Mouse (Mus musculus) testis, postnatal 10 days (tissue): ENCODE data around the gene Ces1a.

Experiments
- DNase-seq: peaks from one replicate; pipeline ENCODE4 v3.0.0; 2021; ENCODE audit warnings: low spot score

Gene Ces1a

DNA sequence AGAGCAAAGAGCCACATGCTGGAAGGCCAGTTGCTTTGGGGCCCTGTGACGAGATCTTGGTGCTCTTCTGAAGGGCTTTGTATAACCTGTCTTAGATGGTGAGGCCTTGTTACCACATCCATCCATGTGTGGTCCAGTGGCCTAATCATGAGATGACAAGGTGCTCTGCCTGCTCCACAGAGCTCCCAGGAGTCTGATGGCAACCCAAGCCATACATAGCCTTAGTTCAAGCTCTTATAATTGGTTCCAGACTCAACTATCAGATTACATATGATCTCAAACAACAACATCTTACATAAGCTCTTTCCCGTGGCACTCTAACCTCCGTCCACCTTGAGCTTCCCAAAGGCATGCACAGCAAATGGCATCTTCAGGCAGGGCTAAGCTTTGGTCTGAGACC, at the start of gene Ces1a:
TSS of gene Ces1a (minus strand) at position 101 of the 400 bp plus-strand sequence.
- no peak for DNase-seq

DNA sequence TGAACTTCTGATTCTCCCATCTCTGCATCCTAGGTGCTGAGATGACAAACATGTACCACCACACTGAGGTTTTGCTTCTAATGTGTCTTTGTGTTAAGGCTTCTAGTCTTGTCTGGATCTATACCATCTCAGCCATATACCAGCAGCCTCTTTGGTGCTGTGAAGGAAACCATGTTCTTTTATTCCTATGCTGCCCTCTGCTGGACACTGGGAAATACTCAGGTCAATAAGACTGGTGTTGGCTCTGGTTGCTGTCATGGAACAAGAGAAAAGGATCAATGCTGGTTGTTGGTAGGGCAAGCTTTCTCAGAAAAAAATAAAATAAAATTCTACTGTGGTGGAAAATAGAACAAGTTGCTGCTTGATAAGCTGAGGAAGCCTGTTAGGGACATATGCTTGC, 47.4 kb upstream of the Ces1a start:
- DNase-seq, result no peak

DNA sequence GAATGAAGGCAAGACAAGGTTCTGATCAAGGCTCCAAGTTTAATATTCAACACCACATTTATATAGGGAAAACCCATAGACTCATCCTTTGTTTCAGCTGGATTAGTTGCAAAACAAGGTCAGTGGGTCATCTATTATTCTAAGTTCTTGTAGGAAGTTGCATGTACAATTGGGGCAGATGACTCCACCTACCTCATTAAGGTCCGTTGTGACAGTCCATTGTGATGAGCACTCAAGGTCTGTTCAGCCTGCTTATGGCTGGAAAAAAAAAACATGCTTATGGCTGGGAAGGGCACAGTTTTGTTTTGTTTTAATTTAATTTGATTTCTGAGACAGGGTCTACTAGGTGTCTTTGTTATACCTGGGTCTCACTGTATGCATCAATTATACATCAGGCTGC, 43.3 kb upstream of the Ces1a start:
- DNase-seq, result no peak

GRCm38 (mm10) chr8:93088686-93089122, 40.7 kb upstream of the Ces1a start:
- no peak for DNase-seq

GRCm38 (mm10) chr8:93088193-93088592, 40.2 kb upstream of the Ces1a start:
- DNase-seq, result no peak

GRCm38 (mm10) chr8:93079887-93080286, 31.9 kb upstream of the Ces1a start, which contains the start of gene Ces1b:
Ces1b (minus strand) TSS chr8:93080017.
- DNase-seq, result no peak

- no peak for DNase-seq
These were observed 27.3 kb upstream of the Ces1a start for GRCm38 (mm10) chr8:93075251-93075650.

DNA sequence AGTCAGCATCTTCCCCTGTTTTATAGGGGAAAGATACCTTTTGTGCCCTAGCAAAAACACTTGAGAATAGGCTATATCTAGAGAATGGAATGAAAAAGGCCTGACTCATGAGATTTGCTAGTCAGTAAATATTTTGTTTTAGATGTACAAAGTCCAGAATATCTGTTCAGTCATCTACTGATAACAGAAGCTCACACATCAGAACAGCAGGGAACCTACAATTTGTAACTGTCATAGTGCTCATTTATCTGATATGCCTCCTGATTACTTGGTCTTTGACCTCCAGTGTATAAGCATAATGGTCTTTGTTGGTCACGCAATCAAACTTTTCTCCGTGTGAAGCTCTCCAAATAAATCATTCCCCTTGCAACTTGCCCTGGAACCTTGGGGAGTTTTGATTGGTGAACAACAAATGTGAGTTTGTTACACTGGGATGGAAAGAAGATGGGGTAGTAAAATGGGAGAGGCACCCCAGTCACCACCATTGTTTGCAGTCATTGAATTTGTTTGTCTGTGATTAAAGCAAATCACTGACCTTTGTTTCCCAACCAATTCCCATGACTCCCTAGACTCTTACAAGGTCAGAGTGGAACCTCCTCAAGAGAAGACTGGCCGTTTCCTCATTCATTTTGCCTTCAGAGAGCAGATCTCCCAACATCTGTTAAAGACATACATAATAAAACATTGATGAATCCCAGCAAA, 15.6 kb upstream of the Ces1a start:
- no peak for DNase-seq

- DNase-seq, result peak; percentile 81
These were observed 11.2 kb upstream of the Ces1a start for GRCm38 (mm10) chr8:93059185-93059584.

- DNase-seq, result no peak
These were observed 7.2 kb upstream of the Ces1a start for GRCm38 (mm10) chr8:93055238-93055637.

GRCm38 (mm10) chr8:93048510-93049416, 771 bp upstream of the Ces1a start:
- DNase-seq, result no peak

DNA sequence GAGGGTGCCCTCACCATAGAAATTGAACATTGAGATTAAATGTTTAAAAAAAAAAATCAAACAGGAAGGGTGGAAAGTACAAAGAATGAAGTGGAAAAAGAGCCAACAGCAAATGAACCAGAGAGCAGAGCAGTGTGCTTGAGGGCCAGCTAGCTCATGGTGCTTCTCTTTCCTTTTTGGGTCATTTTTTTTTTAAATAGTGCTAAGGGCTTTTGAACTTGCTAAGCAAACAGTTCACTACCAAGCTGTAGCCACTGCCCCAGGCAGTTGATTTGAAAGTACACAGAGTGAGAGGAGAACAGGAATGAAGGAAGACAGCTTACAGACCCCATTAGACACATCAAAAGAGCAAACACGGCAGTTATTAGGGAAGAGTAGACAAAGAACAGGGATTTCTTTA, 4.9 kb downstream of the Ces1a start:
- no peak for DNase-seq

- no peak for DNase-seq
These were observed 7.0 kb downstream of the Ces1a start for GRCm38 (mm10) chr8:93040776-93041567.

GRCm38 (mm10) chr8:93040256-93040655, 7.7 kb downstream of the Ces1a start:
- DNase-seq, result no peak

DNA sequence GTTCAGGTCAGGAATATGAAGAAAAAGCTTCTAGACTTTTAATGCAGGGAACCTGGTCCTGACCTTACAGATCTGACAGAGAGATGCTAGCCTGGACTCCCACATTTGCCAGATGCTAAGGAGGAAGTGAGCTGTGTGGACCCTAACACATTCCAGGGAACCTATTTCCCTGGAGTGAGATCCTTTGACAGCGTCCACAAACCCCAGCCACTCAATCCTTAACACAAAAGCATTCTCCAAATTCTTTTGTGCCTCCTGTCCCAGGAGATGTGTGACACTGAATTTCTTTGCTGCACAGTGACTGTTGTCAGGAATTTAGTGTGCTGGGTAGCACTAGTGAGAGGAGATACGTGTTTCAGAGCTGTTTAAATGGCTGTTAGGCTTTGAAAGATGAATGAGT, 9.2 kb downstream of the Ces1a start:
- no peak for DNase-seq

GRCm38 (mm10) chr8:93030664-93031063, 17.3 kb downstream of the Ces1a start:
- DNase-seq, result no peak

DNA sequence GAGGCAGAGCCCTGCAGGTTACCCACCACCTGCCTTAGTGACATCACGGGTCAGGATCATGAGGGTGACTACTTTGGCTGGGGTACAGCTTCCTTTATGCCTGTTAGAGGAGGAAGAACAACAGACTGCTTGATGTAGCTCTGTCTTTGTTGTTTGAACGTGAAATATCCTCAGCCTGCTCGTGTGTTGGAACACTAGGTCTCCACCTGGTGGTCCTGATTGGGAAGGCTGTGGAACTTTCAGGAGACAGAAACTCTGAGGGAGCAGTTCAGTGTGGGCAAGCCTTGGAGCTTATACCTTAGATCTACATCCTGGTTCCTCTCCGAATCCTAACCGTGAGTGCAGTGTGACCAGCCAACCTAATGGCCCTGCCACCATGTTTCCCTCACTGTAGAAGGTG, 26.3 kb downstream of the Ces1a start:
- DNase-seq, result no peak

- no peak for DNase-seq
These were observed 33.7 kb downstream of the Ces1a start for GRCm38 (mm10) chr8:93014300-93014699.

DNA sequence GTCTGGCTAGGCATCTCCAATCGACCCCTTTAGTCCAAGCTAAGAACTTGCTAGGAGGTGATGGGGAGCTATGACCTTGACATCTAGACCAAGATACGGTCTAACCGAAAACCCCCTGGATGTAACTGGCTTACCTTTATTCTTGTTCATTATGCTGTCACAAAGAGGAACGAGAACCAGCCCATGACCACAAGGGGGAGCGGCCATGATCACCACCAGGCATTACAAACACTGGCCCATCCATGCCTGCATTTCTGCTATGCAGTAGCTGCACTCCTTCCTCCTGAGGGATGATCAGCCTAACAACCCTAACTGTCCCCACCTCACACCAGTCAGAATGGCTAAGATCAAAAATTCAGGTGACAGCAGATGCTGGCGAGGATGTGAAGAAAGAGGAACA, 35.8 kb downstream of the Ces1a start:
- DNase-seq, result no peak

- DNase-seq, result peak; percentile 94
These were observed 36.6 kb downstream of the Ces1a start for GRCm38 (mm10) chr8:93011439-93011838.

GRCm38 (mm10) chr8:93010286-93010685, 37.7 kb downstream of the Ces1a start:
- peak; percentile 51 for DNase-seq

- peak; percentile 67 for DNase-seq
These were observed 49.4 kb downstream of the Ces1a start for GRCm38 (mm10) chr8:92998600-92998999.
